Mouse (Mus musculus): ENCODE measurements around the gene Sertad4. TPM values are rescaled to one million over a fixed set of nuclear protein-coding genes. Genes with fewer than 3 reads are reported as not detected.

Gene Sertad4
- polyA plus RNA-seq (2014; fragmentation: Nextera tagmentation; extraction: Ambion mirVana) = 3.9 and 4.0 TPM in 2 replicates

GRCm38 (mm10) chr1:192855474-192856230 lies at the start of gene Sertad4:
Gene Sertad4, minus strand, starts transcription at chr1:192855756.
- H3K9ac ChIP-seq (ENCODE audit: low read depth, low read length) = peak within 1 kb of the TSS; percentile 62
- H3K4me1 ChIP-seq (replicated peaks; ENCODE audit: control insufficient read depth, insufficient read depth, low read length) = no peaks in the 10 kb centered on the region; the same call in 1 of the 2 replicates
- 1% methylated on average over 72 of the region's 75 CpGs for WGBS
- peaks cover 80% of the 10 kb centered on the region for H3K27me3 ChIP-seq (replicated peaks; ENCODE audit: control insufficient read depth, insufficient read depth, low read length)
- no peaks in the 10 kb centered on the region for H3K36me3 ChIP-seq (ENCODE audit: control insufficient read depth, insufficient read depth, low read length)
- H3K4me3 ChIP-seq (ENCODE audit: low read depth, low read length) = peak within 1 kb of the TSS; percentile 73
- peak within 1 kb of the TSS; percentile 75 for H3K27ac ChIP-seq (ENCODE audit: low read depth, low read length)
- H3K9me3 ChIP-seq (ENCODE audit: control insufficient read depth, low read length) = no peaks in the 10 kb centered on the region
- DNase-seq (ENCODE audit: low spot score) (peak; percentile 55), ATAC-seq (replicated peaks; ENCODE audit: low FRiP score) (no peak)
- peak within 1 kb of the TSS; percentile 87 for H3K4me2 ChIP-seq

GRCm38 (mm10) chr1:192901516-192901915 lies 46.0 kb upstream of the Sertad4 start:
- ATAC-seq (replicated peaks; ENCODE audit: low FRiP score) (no peak), DNase-seq (ENCODE audit: low spot score) (no peak)
- H3K36me3 ChIP-seq (ENCODE audit: control insufficient read depth, insufficient read depth, low read length) = no peaks in the 10 kb centered on the region
- H3K4me1 ChIP-seq (replicated peaks; ENCODE audit: control insufficient read depth, insufficient read depth, low read length) = no peaks in the 10 kb centered on the region
- H3K9ac ChIP-seq (ENCODE audit: low read depth, low read length) = no peak overlapping the region
- 73% methylated on average over 2 of the region's 2 CpGs for WGBS
- no peaks in the 10 kb centered on the region for H3K27me3 ChIP-seq (replicated peaks; ENCODE audit: control insufficient read depth, insufficient read depth, low read length)
- no peak overlapping the region for H3K4me3 ChIP-seq (ENCODE audit: low read depth, low read length)
- H3K27ac ChIP-seq (ENCODE audit: low read depth, low read length) = no peak overlapping the region
- H3K4me2 ChIP-seq = no peak overlapping the region
- no peaks in the 10 kb centered on the region for H3K9me3 ChIP-seq (ENCODE audit: control insufficient read depth, low read length)

GRCm38 (mm10) chr1:192900913-192901312 lies 45.4 kb upstream of the Sertad4 start:
- 72% methylated on average over 3 of the region's 3 CpGs for WGBS
- H3K27ac ChIP-seq (ENCODE audit: low read depth, low read length) = no peak overlapping the region

GRCm38 (mm10) chr1:192898742-192899141 lies 43.2 kb upstream of the Sertad4 start:
- H3K9ac ChIP-seq (ENCODE audit: low read depth, low read length) = no peak overlapping the region
- H3K4me3 ChIP-seq (ENCODE audit: low read depth, low read length) = no peak overlapping the region
- DNase-seq (ENCODE audit: low spot score) (no peak), ATAC-seq (replicated peaks; ENCODE audit: low FRiP score) (no peak)
- H3K27me3 ChIP-seq (replicated peaks; ENCODE audit: control insufficient read depth, insufficient read depth, low read length) = no peaks in the 10 kb centered on the region
- no peaks in the 10 kb centered on the region for H3K9me3 ChIP-seq (ENCODE audit: control insufficient read depth, low read length)
- H3K4me2 ChIP-seq = no peak overlapping the region
- H3K4me1 ChIP-seq (replicated peaks; ENCODE audit: control insufficient read depth, insufficient read depth, low read length) = no peaks in the 10 kb centered on the region
- no peaks in the 10 kb centered on the region for H3K36me3 ChIP-seq (ENCODE audit: control insufficient read depth, insufficient read depth, low read length)
- H3K27ac ChIP-seq (ENCODE audit: low read depth, low read length) = no peak overlapping the region
- 68% methylated on average over 2 of the region's 2 CpGs for WGBS

More at GRCm38 (mm10) chr1:192900913-192901312, 45.4 kb upstream of the Sertad4 start:
- no peak for DNase-seq (ENCODE audit: low spot score)
- ATAC-seq (replicated peaks; ENCODE audit: low FRiP score) = no peak
- H3K4me3 ChIP-seq (ENCODE audit: low read depth, low read length) = no peak overlapping the region
- no peaks in the 10 kb centered on the region for H3K36me3 ChIP-seq (ENCODE audit: control insufficient read depth, insufficient read depth, low read length)
- H3K9me3 ChIP-seq (ENCODE audit: control insufficient read depth, low read length) = no peaks in the 10 kb centered on the region
- no peaks in the 10 kb centered on the region for H3K4me1 ChIP-seq (replicated peaks; ENCODE audit: control insufficient read depth, insufficient read depth, low read length)
- no peaks in the 10 kb centered on the region for H3K27me3 ChIP-seq (replicated peaks; ENCODE audit: control insufficient read depth, insufficient read depth, low read length)
- no peak overlapping the region for H3K9ac ChIP-seq (ENCODE audit: low read depth, low read length)
- H3K4me2 ChIP-seq = no peak overlapping the region

GRCm38 (mm10) chr1:192897218-192897617 lies 41.7 kb upstream of the Sertad4 start:
- Histone ChIP-seq H3K4me2 (no peak overlapping the region), H3K4me1 (replicated peaks; ENCODE audit: control insufficient read depth, insufficient read depth, low read length) (no peaks in the 10 kb centered on the region), H3K27me3 (replicated peaks; ENCODE audit: control insufficient read depth, insufficient read depth, low read length) (no peaks in the 10 kb centered on the region), H3K27ac (ENCODE audit: low read depth, low read length) (no peak overlapping the region), H3K36me3 (ENCODE audit: control insufficient read depth, insufficient read depth, low read length) (no peaks in the 10 kb centered on the region), H3K9me3 (ENCODE audit: control insufficient read depth, low read length) (no peaks in the 10 kb centered on the region), H3K9ac (ENCODE audit: low read depth, low read length) (no peak overlapping the region), H3K4me3 (ENCODE audit: low read depth, low read length) (no peak overlapping the region)
- DNase-seq (ENCODE audit: low spot score) = no peak
- no peak for ATAC-seq (replicated peaks; ENCODE audit: low FRiP score)
- 79% methylated on average over 10 of the region's 10 CpGs for WGBS

- ATAC-seq (replicated peaks; ENCODE audit: low FRiP score) (no peak), DNase-seq (ENCODE audit: low spot score) (no peak)
- H3K4me2 ChIP-seq = no peak overlapping the region
- no peak overlapping the region for H3K4me3 ChIP-seq (ENCODE audit: low read depth, low read length)
- H3K27me3 ChIP-seq (replicated peaks; ENCODE audit: control insufficient read depth, insufficient read depth, low read length) = no peaks in the 10 kb centered on the region
- no peak overlapping the region for H3K9ac ChIP-seq (ENCODE audit: low read depth, low read length)
- WGBS = 86% methylated on average over 3 of the region's 3 CpGs
- no peak overlapping the region for H3K27ac ChIP-seq (ENCODE audit: low read depth, low read length)
- H3K9me3 ChIP-seq (ENCODE audit: control insufficient read depth, low read length) = no peaks in the 10 kb centered on the region
- H3K36me3 ChIP-seq (ENCODE audit: control insufficient read depth, insufficient read depth, low read length) = no peaks in the 10 kb centered on the region
- no peaks in the 10 kb centered on the region for H3K4me1 ChIP-seq (replicated peaks; ENCODE audit: control insufficient read depth, insufficient read depth, low read length)
Observed at GRCm38 (mm10) chr1:192896076-192896475, 40.5 kb upstream of the Sertad4 start.

- no peak overlapping the region for H3K27ac ChIP-seq (ENCODE audit: low read depth, low read length)
- H3K4me3 ChIP-seq (ENCODE audit: low read depth, low read length) = no peak overlapping the region
- no peaks in the 10 kb centered on the region for H3K9me3 ChIP-seq (ENCODE audit: control insufficient read depth, low read length)
- ATAC-seq (replicated peaks; ENCODE audit: low FRiP score) = no peak
- no peaks in the 10 kb centered on the region for H3K36me3 ChIP-seq (ENCODE audit: control insufficient read depth, insufficient read depth, low read length)
- no peaks in the 10 kb centered on the region for H3K27me3 ChIP-seq (replicated peaks; ENCODE audit: control insufficient read depth, insufficient read depth, low read length)
- DNase-seq (ENCODE audit: low spot score) = no peak
- no peak overlapping the region for H3K9ac ChIP-seq (ENCODE audit: low read depth, low read length)
- 77% methylated on average over 3 of the region's 3 CpGs for whole genome bisulfite sequencing
- no peak overlapping the region for H3K4me2 ChIP-seq
- H3K4me1 ChIP-seq (replicated peaks; ENCODE audit: control insufficient read depth, insufficient read depth, low read length) = no peaks in the 10 kb centered on the region
Observed at GRCm38 (mm10) chr1:192890716-192891115, 35.2 kb upstream of the Sertad4 start.

GRCm38 (mm10) chr1:192882617-192883295 lies 27.2 kb upstream of the Sertad4 start:
- WGBS = 65% methylated on average over 2 of the region's 2 CpGs

More at GRCm38 (mm10) chr1:192882617-192883295, 27.2 kb upstream of the Sertad4 start:
- Histone ChIP-seq H3K27me3 (replicated peaks; ENCODE audit: control insufficient read depth, insufficient read depth, low read length) (no peaks in the 10 kb centered on the region), H3K4me3 (ENCODE audit: low read depth, low read length) (no peak overlapping the region), H3K9ac (ENCODE audit: low read depth, low read length) (no peak overlapping the region), H3K36me3 (ENCODE audit: control insufficient read depth, insufficient read depth, low read length) (no peaks in the 10 kb centered on the region), H3K4me2 (no peak overlapping the region), H3K9me3 (ENCODE audit: control insufficient read depth, low read length) (no peaks in the 10 kb centered on the region), H3K4me1 (replicated peaks; ENCODE audit: control insufficient read depth, insufficient read depth, low read length) (no peaks in the 10 kb centered on the region), H3K27ac (ENCODE audit: low read depth, low read length) (no peak overlapping the region)
- no peak for DNase-seq (ENCODE audit: low spot score)
- ATAC-seq (replicated peaks; ENCODE audit: low FRiP score) = no peak

Data from liver, embryonic 11.5 days (tissue).